Mouse (Mus musculus) kidney, postnatal 0 days (tissue): Measurements from ENCODE around the gene Abca13. TPM values are rescaled to one million over a fixed set of nuclear protein-coding genes. Genes with fewer than 3 reads are reported as not detected.
A peak's percentile ranks its signal among the peaks of the same experiment; 100 is the strongest.
"Not testable (repeated sequence)": the region's sequence is repeated elsewhere in the genome, so short reads cannot be mapped to it uniquely, and the experiment has no call there.

Experiments
- ATAC-seq: fragments of 200-750 bp; cut with Nextera tagmentation; replicated peaks from 2 replicates; pipeline ENCODE4 v1.8.0; 2017; ENCODE audit warnings: low read depth, moderate number of reproducible peaks, moderate TSS enrichment, moderate library complexity; ENCODE audit not compliant: low FRiP score
- DNase-seq: peaks from one replicate; pipeline ENCODE4 v3.0.0-alpha.2; 2016; ENCODE audit warnings: low spot score
- H3K27ac ChIP-seq: fragments of 300-500 bp; sonication (generic); 2 replicates; pipeline ENCODE4 v1.5.1; 2014; ENCODE audit warnings: mild to moderate bottlenecking
- H3K27me3 ChIP-seq: fragments of 300-500 bp; sonication (generic); 2 replicates; pipeline ENCODE4 v1.6.1; 2014; ENCODE audit warnings: low read length, mixed read lengths; ENCODE audit not compliant: insufficient read depth
- H3K36me3 ChIP-seq: fragments of 300-500 bp; sonication (generic); 2 replicates; pipeline ENCODE4 v1.6.1; 2014; ENCODE audit warnings: low read length, mixed read lengths; ENCODE audit not compliant: insufficient read depth
- H3K4me1 ChIP-seq: fragments of 300-500 bp; sonication (generic); replicated peaks from 2 replicates; pipeline ENCODE4 v1.6.1; 2014; ENCODE audit warnings: antibody characterized with exemption, low read length, mixed read lengths; ENCODE audit not compliant: insufficient read depth
- H3K4me2 ChIP-seq: fragments of 300-500 bp; sonication (generic); 2 replicates; pipeline ENCODE4 v1.6.1; 2014; ENCODE audit warnings: mild to moderate bottlenecking, low read length, moderate library complexity, mixed read lengths
- H3K4me3 ChIP-seq: fragments of 300-500 bp; sonication (generic); replicated peaks from 2 replicates; pipeline ENCODE4 v1.5.1; 2014; ENCODE audit warnings: low read depth, low read length
- H3K9ac ChIP-seq: fragments of 300-500 bp; sonication (generic); 2 replicates; pipeline ENCODE4 v1.6.1; 2014; ENCODE audit warnings: low read depth, low read length
- H3K9me3 ChIP-seq: fragments of 300-500 bp; sonication (generic); replicated peaks from 2 replicates; pipeline ENCODE4 v1.6.1; 2016; ENCODE audit warnings: low read length, inconsistent platforms, mixed read lengths
- CTCF ChIP-seq: IDR thresholded peaks from 2 replicates; pipeline ENCODE4 v1.5.1; 2016; ENCODE audit warnings: antibody characterized with exemption, low read depth, mild to moderate bottlenecking, moderate library complexity
- WGBS: fragments of 180-500 bp; shearing (Covaris S2); extraction: QIAGEN DNeasy Blood & Tissue Kit; methylation state at CpG from one replicate; pipeline ENCODE4 v1.1.7; 2014; 5-methylcytosine and 5-hydroxymethylcytosine counted together
- polyA plus RNA-seq: library from polyadenylated mRNA; unstranded; fragments of >200 nt; fragmentation: Nextera tagmentation; extraction: Ambion mirVana; gene quantifications from 2 replicates; pipeline ENCODE4 v1.2.1, GENCODE M21; 2015

The Abca13 gene
- polyA plus RNA-seq, 1 experiment from 2014 or later, result 1.8 TPM

GRCm38 (mm10) chr11:9167331-9167730, 24.4 kb upstream of the Abca13 start:
- Histone ChIP-seq H3K4me1 (no peaks in the 10 kb centered on the region), H3K27ac (no peak overlapping the region), H3K9me3 (no peaks in the 10 kb centered on the region), H3K36me3 (no peaks in the 10 kb centered on the region), H3K4me3 (no peak overlapping the region), H3K9ac (no peak overlapping the region), H3K27me3 (no peaks in the 10 kb centered on the region), H3K4me2 (no peak overlapping the region)
- TF ChIP-seq CTCF, result no peak
- ATAC-seq, result no peak
- DNase-seq, result no peak
- WGBS, result 73% methylated on average over 2 of the region's 2 CpGs

- Histone ChIP-seq H3K9ac (no peak overlapping the region), H3K9me3 (no peaks in the 10 kb centered on the region), H3K4me2 (no peak overlapping the region), H3K4me3 (no peak overlapping the region), H3K36me3 (no peaks in the 10 kb centered on the region), H3K27ac (no peak overlapping the region), H3K4me1 (no peaks in the 10 kb centered on the region), H3K27me3 (no peaks in the 10 kb centered on the region)
- WGBS, result 96% methylated on average over 1 of the region's 1 CpGs
- TF ChIP-seq CTCF, result no peak
- ATAC-seq (no peak), DNase-seq (no peak)
Observed at GRCm38 (mm10) chr11:9181477-9181876, 10.3 kb upstream of the Abca13 start.

- not testable (repeated sequence) for ATAC-seq, H3K27me3 ChIP-seq, H3K36me3 ChIP-seq, H3K4me1 ChIP-seq, H3K4me2 ChIP-seq, DNase-seq, H3K9ac ChIP-seq, H3K27ac ChIP-seq, H3K4me3 ChIP-seq, H3K9me3 ChIP-seq
Observed at GRCm38 (mm10) chr11:9189471-9189870, 2.3 kb upstream of the Abca13 start.

GRCm38 (mm10) chr11:9190772-9191554, 779 bp upstream of the Abca13 start:
- no peaks in the 10 kb centered on the region for H3K4me1 ChIP-seq
- H3K36me3 ChIP-seq, result no peaks in the 10 kb centered on the region
- TF ChIP-seq CTCF, result no peak
- H3K27ac ChIP-seq, result no peak overlapping the region
- peak; percentile 77 for ATAC-seq
- H3K9ac ChIP-seq, result no peak overlapping the region
- no peaks in the 10 kb centered on the region for H3K27me3 ChIP-seq
- H3K9me3 ChIP-seq, result no peaks in the 10 kb centered on the region
- H3K4me3 ChIP-seq, result no peak overlapping the region
- WGBS, result 37% methylated on average over 10 of the region's 11 CpGs
- DNase-seq, result peak; percentile 22
- H3K4me2 ChIP-seq, result no peak overlapping the region

GRCm38 (mm10) chr11:9194861-9195260, 3.1 kb downstream of the Abca13 start:
- no peaks in the 10 kb centered on the region for H3K36me3 ChIP-seq
- no peak for TF ChIP-seq CTCF
- H3K4me1 ChIP-seq, result no peaks in the 10 kb centered on the region
- no peaks in the 10 kb centered on the region for H3K9me3 ChIP-seq
- H3K27me3 ChIP-seq, result no peaks in the 10 kb centered on the region
- no peak for ATAC-seq
- WGBS, result 94% methylated on average over 3 of the region's 3 CpGs
- H3K9ac ChIP-seq, result no peak overlapping the region
- H3K4me2 ChIP-seq, result no peak overlapping the region
- H3K27ac ChIP-seq, result no peak overlapping the region
- H3K4me3 ChIP-seq, result no peak overlapping the region
- no peak for DNase-seq

DNA sequence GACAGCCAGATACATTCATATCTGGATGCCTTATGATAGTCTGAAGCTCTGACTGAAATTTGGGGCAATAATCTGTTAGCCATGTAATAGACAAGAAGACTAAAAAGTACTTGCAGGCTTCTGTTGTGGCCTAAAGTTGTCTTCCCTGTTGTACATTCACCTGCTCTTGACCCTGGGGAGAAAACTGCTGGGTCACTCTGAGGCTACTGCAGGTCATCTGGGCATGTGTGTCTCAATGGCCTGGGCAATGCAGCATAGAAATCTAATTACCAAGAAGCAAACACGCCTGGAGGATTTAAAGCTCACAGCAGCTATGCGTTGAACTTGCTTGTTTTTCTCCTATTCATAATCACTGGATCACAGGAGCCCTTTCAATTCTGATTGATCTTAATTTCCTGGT, 8.1 kb downstream of the Abca13 start:
- Histone ChIP-seq H3K4me2 (no peak overlapping the region), H3K27ac (no peak overlapping the region), H3K4me1 (no peaks in the 10 kb centered on the region), H3K27me3 (no peaks in the 10 kb centered on the region), H3K9ac (no peak overlapping the region), H3K9me3 (no peaks in the 10 kb centered on the region), H3K36me3 (no peaks in the 10 kb centered on the region), H3K4me3 (no peak overlapping the region)
- ATAC-seq (no peak), DNase-seq (no peak)
- 74% methylated on average over 2 of the region's 2 CpGs for WGBS
- no peak for TF ChIP-seq CTCF

DNA sequence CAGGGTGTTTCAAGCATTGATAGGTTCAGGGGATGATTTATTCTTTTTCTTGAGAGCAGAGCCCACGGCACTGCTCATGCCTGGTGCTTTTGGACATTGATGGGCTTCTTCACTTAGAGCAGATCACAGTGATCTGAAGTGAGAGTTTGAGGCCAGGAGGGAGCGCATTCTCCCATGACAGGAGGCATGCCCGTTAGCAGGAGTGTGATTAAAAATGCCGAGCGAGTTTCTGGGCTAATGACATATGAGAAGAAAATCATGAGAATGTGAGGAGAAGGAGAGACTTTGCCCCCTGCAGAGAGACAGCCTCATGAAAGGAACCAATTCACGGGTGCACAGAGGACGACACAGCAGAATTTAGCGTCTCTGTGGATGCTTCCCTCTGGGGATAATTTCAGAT, 19.0 kb downstream of the Abca13 start:
- no peak overlapping the region for H3K9ac ChIP-seq
- ATAC-seq (no peak), DNase-seq (no peak)
- no peak for TF ChIP-seq CTCF
- no peaks in the 10 kb centered on the region for H3K4me1 ChIP-seq
- 73% methylated on average over 8 of the region's 8 CpGs for WGBS
- no peaks in the 10 kb centered on the region for H3K9me3 ChIP-seq
- H3K27ac ChIP-seq, result no peak overlapping the region
- no peaks in the 10 kb centered on the region for H3K27me3 ChIP-seq
- no peak overlapping the region for H3K4me2 ChIP-seq
- H3K36me3 ChIP-seq, result no peaks in the 10 kb centered on the region
- no peak overlapping the region for H3K4me3 ChIP-seq
